Mouse (Mus musculus): Measurements from ENCODE around the gene Calm4. TPM values are rescaled to one million over a fixed set of nuclear protein-coding genes. Genes with fewer than 3 reads are reported as not detected.

Calm4 gene
- polyA plus RNA-seq, 1 experiment from 2014 or later, result 0.64 TPM

GRCm38 (mm10) chr13:3886663-3887062 is 49.1 kb downstream of the Calm4 start:
- H3K4me2 ChIP-seq, result no peak overlapping the region
- H3K4me1 ChIP-seq (replicated peaks), result peaks cover 6% of the 10 kb centered on the region
- H3K4me3 ChIP-seq, result no peak overlapping the region
- 93% methylated on average over 7 of the region's 7 CpGs for WGBS
- H3K27me3 ChIP-seq, result no peaks in the 10 kb centered on the region
- H3K27ac ChIP-seq, result no peak overlapping the region
- H3K9me3 ChIP-seq (replicated peaks), result no peaks in the 10 kb centered on the region
- H3K9ac ChIP-seq, result no peak overlapping the region
- H3K36me3 ChIP-seq, result peaks cover 52% of the 10 kb centered on the region
- no peak for ATAC-seq (replicated peaks; ENCODE audit: insufficient number of reproducible peaks, insufficient read depth, low FRiP score, low read depth)

Other genes with a start within 250 kb of the Calm4 start
- gene Fam208b, start 226.6 kb upstream of the Calm4 start, polyA plus RNA-seq (2015; fragmentation: Nextera tagmentation; extraction: Ambion mirVana), result 8.8 and 9.3 TPM in 2 replicates
- 4.7 and 6.4 TPM in 2 replicates for gene Asb13, start 203.7 kb upstream of the Calm4 start, polyA plus RNA-seq (2015; fragmentation: Nextera tagmentation; extraction: Ambion mirVana)
- 0.37 TPM in 1 of 2 replicates, not detected in the other for gene Calml3, start 33.4 kb upstream of the Calm4 start, polyA plus RNA-seq (2015; fragmentation: Nextera tagmentation; extraction: Ambion mirVana)
- gene Calm5, start 16.4 kb downstream of the Calm4 start, polyA plus RNA-seq (2015; fragmentation: Nextera tagmentation; extraction: Ambion mirVana), result not detected in 2 replicates
- 36.8 and 40.1 TPM in 2 replicates for gene Net1, start 80.5 kb downstream of the Calm4 start, polyA plus RNA-seq (2015; fragmentation: Nextera tagmentation; extraction: Ambion mirVana)
- gene Tubal3, start 80.5 kb downstream of the Calm4 start, polyA plus RNA-seq (2015; fragmentation: Nextera tagmentation; extraction: Ambion mirVana), result not detected in 2 replicates
- not detected in 2 replicates for gene Ucn3, start 107.6 kb downstream of the Calm4 start, polyA plus RNA-seq (2015; fragmentation: Nextera tagmentation; extraction: Ambion mirVana)
- gene Akr1c14, start 211.3 kb downstream of the Calm4 start, polyA plus RNA-seq (2015; fragmentation: Nextera tagmentation; extraction: Ambion mirVana), result 3.1 and 3.7 TPM in 2 replicates